Mouse (Mus musculus) myocyte (in vitro differentiated cells): Measurements from ENCODE around the gene Slc25a11. TPM values are rescaled to one million over a fixed set of nuclear protein-coding genes. Genes with fewer than 3 reads are reported as not detected.

ENCODE experiments used
- H3K27me3 ChIP-seq: one replicate; pipeline ENCODE4 v1.6.1; 2011; ENCODE audit not compliant: control insufficient read depth, insufficient read depth, insufficient read length
- H3K36me3 ChIP-seq: one replicate; pipeline ENCODE4 v1.6.1; 2011; ENCODE audit not compliant: control insufficient read depth, insufficient read depth
- H3K4me2 ChIP-seq: one replicate; pipeline ENCODE4 v1.6.1; 2011; ENCODE audit warnings: low read depth, control low read depth
- H3K4me3 ChIP-seq: one replicate; pipeline ENCODE4 v1.5.1; 2011; ENCODE audit warnings: mild to moderate bottlenecking, control low read depth, moderate library complexity
- H3K79me2 ChIP-seq: one replicate; pipeline ENCODE4 v1.6.1; 2011; ENCODE audit not compliant: control insufficient read depth, insufficient read depth
- H3ac ChIP-seq: one replicate; pipeline ENCODE4 v1.6.1; 2011; ENCODE audit not compliant: control insufficient read depth, insufficient read length
- CEBPB ChIP-seq: IDR thresholded peaks from 2 replicates; pipeline ENCODE4 v1.6.1; 2011; ENCODE audit warnings: mild to moderate bottlenecking, moderate library complexity; ENCODE audit not compliant: poor library complexity, insufficient read depth, severe bottlenecking
- E2F4 ChIP-seq: IDR thresholded peaks from one replicate; pipeline ENCODE4 v1.6.1; 2011; ENCODE audit warnings: mild to moderate bottlenecking, control low read depth, moderate library complexity; ENCODE audit not compliant: insufficient read depth
- MAX ChIP-seq: IDR thresholded peaks from one replicate; pipeline ENCODE4 v1.6.1; 2011; ENCODE audit warnings: low read depth, mild to moderate bottlenecking, control low read depth
- MYOD1 ChIP-seq, 3 experiments: IDR thresholded peaks; one replicate each; pipeline ENCODE4 v1.6.1; 2011; ENCODE audit warnings: control low read depth in 2 of 3, low read depth in 2 of 3, mild to moderate bottlenecking in 2 of 3, moderate library complexity in 1 of 3; ENCODE audit not compliant: insufficient read length in 2 of 3, control insufficient read depth in 1 of 3
- MYOG ChIP-seq, 3 experiments: IDR thresholded peaks; one replicate each; pipeline ENCODE4 v1.6.1; 2011; ENCODE audit warnings: control low read depth in 2 of 3, low read depth in 2 of 3, mild to moderate bottlenecking in 2 of 3; ENCODE audit not compliant: insufficient read length in 2 of 3, control insufficient read depth in 1 of 3, insufficient read depth in 1 of 3
- POLR2A ChIP-seq: IDR thresholded peaks from one replicate; pipeline ENCODE4 v1.6.1; 2011; ENCODE audit warnings: low read depth, mild to moderate bottlenecking, control low read depth, moderate library complexity; ENCODE audit not compliant: insufficient read length
- POLR2AphosphoS2 ChIP-seq: IDR thresholded peaks from one replicate; pipeline ENCODE4 v1.6.1; 2011; ENCODE audit warnings: low read depth, control low read depth; ENCODE audit not compliant: insufficient read length
- REST ChIP-seq: IDR thresholded peaks from one replicate; pipeline ENCODE4 v1.6.1; 2011; ENCODE audit warnings: mild to moderate bottlenecking, control low read depth, moderate library complexity; ENCODE audit not compliant: insufficient read depth, insufficient read length
- SRF ChIP-seq: IDR thresholded peaks from one replicate; pipeline ENCODE4 v1.6.1; 2011; ENCODE audit warnings: low read depth; ENCODE audit not compliant: control insufficient read depth, insufficient read length
- TCF12 ChIP-seq: IDR thresholded peaks from one replicate; pipeline ENCODE4 v1.6.1; 2011; ENCODE audit warnings: mild to moderate bottlenecking, control low read depth; ENCODE audit not compliant: poor library complexity, insufficient read depth, severe bottlenecking
- TCF3 ChIP-seq: IDR thresholded peaks from one replicate; pipeline ENCODE4 v1.6.1; 2011; ENCODE audit warnings: low read depth, control low read depth; ENCODE audit not compliant: insufficient read length
- USF1 ChIP-seq: IDR thresholded peaks from one replicate; pipeline ENCODE4 v1.6.1; 2011; ENCODE audit warnings: low read depth, mild to moderate bottlenecking, control low read depth, moderate library complexity
- polyA plus RNA-seq: library from polyadenylated mRNA; unstranded; fragments of >200 nt; fragmentation: generic; extraction: Trizol; gene quantifications from one replicate; pipeline ENCODE4 v1.2.1, GENCODE M21; 2012; ENCODE audit warnings: missing spikeins

Slc25a11 gene
- polyA plus RNA-seq, 1 experiment = 165 TPM

DNA sequence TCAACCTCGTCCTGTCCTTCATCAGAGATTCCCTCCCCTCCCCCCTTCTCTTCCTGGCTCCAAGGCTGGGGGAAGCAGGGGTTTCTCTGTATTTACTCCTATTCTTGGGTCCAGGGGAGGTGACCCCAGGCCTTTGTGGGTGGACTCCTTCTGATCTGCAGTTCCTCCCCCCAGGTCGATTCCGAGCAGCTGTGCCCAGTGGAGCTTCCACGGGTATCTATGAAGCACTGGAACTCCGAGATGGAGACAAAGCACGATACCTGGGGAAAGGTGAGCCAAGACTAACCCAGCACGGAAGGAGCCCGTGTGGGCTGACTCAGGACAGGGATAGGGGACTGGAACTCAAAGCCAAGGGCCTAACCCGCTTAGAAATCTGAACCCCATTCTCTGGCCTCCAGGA lies 10.7 kb upstream of the Slc25a11 start:
- Histone ChIP-seq H3K4me2 (peak overlapping the region; percentile 97), H3K27me3 (no peaks in the 10 kb centered on the region), H3K79me2 (peaks cover 53% of the 10 kb centered on the region), H3ac (peak overlapping the region; percentile 4), H3K36me3 (peaks cover 23% of the 10 kb centered on the region), H3K4me3 (peak overlapping the region; percentile 94)
- no peak for TF ChIP-seq MYOG (IDR thresholded peaks at IDR 0.05; ENCODE audit: control insufficient read depth in 1 of 3, insufficient read depth in 1 of 3, insufficient read length in 2 of 3, low read depth in 2 of 3)
- no peak for TF ChIP-seq USF1
- no peak for TF ChIP-seq TCF3
- TF ChIP-seq REST = no peak
- no peak for TF ChIP-seq CEBPB
- TF ChIP-seq POLR2A = no peak
- no peak for TF ChIP-seq MYOD1 (IDR thresholded peaks at IDR 0.05; ENCODE audit: control insufficient read depth in 1 of 3, insufficient read length in 2 of 3, low read depth in 2 of 3)
- no peak for TF ChIP-seq MAX
- TF ChIP-seq TCF12 = no peak
- no peak for TF ChIP-seq SRF
- no peak for TF ChIP-seq E2F4
- no peak for TF ChIP-seq POLR2AphosphoS2

DNA sequence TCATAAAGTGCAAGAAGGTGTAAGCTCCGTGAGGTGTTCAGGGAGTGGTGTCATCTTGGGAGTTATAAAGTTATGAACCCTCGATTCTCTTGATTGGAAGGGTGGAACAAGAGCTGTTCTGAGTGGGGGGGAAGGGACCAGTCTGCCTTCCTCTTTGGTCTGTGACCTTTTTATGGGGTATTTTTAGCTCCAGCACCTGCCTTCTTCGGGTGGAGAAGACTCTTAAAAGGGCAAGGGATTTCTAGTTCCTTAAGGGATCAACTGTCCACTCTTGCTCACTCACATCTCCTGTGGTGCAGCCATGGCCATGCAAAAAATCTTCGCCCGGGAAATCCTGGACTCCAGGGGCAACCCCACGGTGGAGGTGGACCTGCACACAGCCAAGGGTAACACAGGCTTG lies 10.3 kb upstream of the Slc25a11 start:
- TF ChIP-seq MYOD1 (IDR thresholded peaks at IDR 0.05; ENCODE audit: control insufficient read depth in 1 of 3, insufficient read length in 2 of 3, low read depth in 2 of 3) (peak in 1 of 3 experiments; percentile 9), TCF12 (peak; percentile 45), POLR2AphosphoS2 (no peak), MAX (no peak), SRF (no peak), REST (no peak), E2F4 (no peak), MYOG (IDR thresholded peaks at IDR 0.05; ENCODE audit: control insufficient read depth in 1 of 3, insufficient read depth in 1 of 3, insufficient read length in 2 of 3, low read depth in 2 of 3) (peak in 1 of 3 experiments; percentile 40), USF1 (no peak), CEBPB (no peak), POLR2A (no peak), TCF3 (no peak)
- peak overlapping the region; percentile 97 for H3K4me2 ChIP-seq
- peaks cover 57% of the 10 kb centered on the region for H3K79me2 ChIP-seq
- no peaks in the 10 kb centered on the region for H3K27me3 ChIP-seq
- peak overlapping the region; percentile 94 for H3K4me3 ChIP-seq
- H3ac ChIP-seq = peak overlapping the region; percentile 4
- peaks cover 23% of the 10 kb centered on the region for H3K36me3 ChIP-seq

DNA sequence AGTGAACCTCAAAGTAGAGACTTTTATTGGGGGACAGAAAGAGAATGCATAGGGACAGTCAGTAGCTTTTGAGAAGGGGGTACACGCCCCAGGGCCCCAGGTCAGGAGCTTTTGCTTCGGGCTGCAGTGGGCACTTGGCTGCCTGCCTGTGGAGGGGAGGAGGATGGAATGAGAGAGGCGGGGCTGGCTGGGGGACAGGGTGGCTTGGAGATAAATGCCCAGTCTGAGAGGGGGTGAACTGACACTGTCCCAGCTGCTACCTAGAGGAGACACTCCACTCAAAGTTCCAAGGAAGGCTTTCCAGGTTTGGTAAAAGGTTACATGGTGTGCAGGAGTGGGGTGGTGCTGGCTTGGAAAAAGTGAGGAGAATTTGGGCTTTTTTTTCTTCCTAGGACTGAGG lies 9.7 kb upstream of the Slc25a11 start, which contains the start of gene Eno3:
Eno3 (plus strand) TSS at position 239 of the 400 bp plus-strand sequence.
- H3K36me3 ChIP-seq = peaks cover 22% of the 10 kb centered on the region
- H3ac ChIP-seq = peak within 1 kb of the TSS; percentile 88
- TF ChIP-seq E2F4 (no peak), MYOG (IDR thresholded peaks at IDR 0.05; ENCODE audit: control insufficient read depth in 1 of 3, insufficient read depth in 1 of 3, insufficient read length in 2 of 3, low read depth in 2 of 3) (peak in 1 of 3 experiments; percentile 40), REST (no peak), POLR2A (peak; percentile 71), MAX (no peak), SRF (no peak), TCF3 (no peak), MYOD1 (IDR thresholded peaks at IDR 0.05; ENCODE audit: control insufficient read depth in 1 of 3, insufficient read length in 2 of 3, low read depth in 2 of 3) (peak in 1 of 3 experiments; percentile 43), POLR2AphosphoS2 (peak; percentile 80)
- H3K4me3 ChIP-seq = peak within 1 kb of the TSS; percentile 94
- H3K4me2 ChIP-seq = peak within 1 kb of the TSS; percentile 97
- H3K27me3 ChIP-seq = no peaks in the 10 kb centered on the region
- peaks cover 63% of the 10 kb centered on the region for H3K79me2 ChIP-seq

DNA sequence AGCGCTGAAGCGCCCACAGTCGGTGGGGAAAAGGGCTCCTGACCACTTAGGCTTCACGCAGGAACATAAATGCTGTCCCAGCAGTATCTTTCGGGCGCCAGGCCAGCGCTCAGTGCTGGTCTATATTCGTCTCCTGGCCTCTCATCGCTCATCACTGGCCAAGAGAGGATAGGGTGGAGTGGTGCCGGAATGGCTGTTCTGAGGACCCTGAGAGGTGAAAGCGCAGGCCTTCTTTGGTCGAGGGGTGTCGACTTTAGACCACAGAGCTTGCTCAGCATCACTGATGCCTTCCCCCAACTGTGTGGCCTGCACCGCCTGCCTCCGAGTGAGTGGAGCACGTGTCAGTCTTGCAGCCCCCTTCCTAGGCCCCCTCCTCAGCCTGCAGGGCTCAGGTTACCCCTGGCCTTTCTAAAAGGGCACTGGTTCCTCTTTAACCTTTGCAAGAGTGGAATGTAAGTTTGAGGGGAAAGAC lies 9.2 kb upstream of the Slc25a11 start:
- Histone ChIP-seq H3K79me2 (peaks cover 68% of the 10 kb centered on the region), H3K36me3 (peaks cover 18% of the 10 kb centered on the region), H3ac (peak overlapping the region; percentile 88), H3K4me2 (peak overlapping the region; percentile 97), H3K4me3 (peak overlapping the region; percentile 94), H3K27me3 (no peaks in the 10 kb centered on the region)
- TF ChIP-seq USF1 (no peak), POLR2A (peak; percentile 44), E2F4 (no peak), POLR2AphosphoS2 (peak; percentile 26), SRF (no peak), REST (no peak), MYOD1 (IDR thresholded peaks at IDR 0.05; ENCODE audit: control insufficient read depth in 1 of 3, insufficient read length in 2 of 3, low read depth in 2 of 3) (peak in 1 of 3 experiments; percentile 55), CEBPB (no peak), MYOG (IDR thresholded peaks at IDR 0.05; ENCODE audit: control insufficient read depth in 1 of 3, insufficient read depth in 1 of 3, insufficient read length in 2 of 3, low read depth in 2 of 3) (peak in 1 of 3 experiments; percentile 43)
